Mouse (Mus musculus) embryonic facial prominence, embryonic 11.5 days (tissue): ENCODE results near the gene Madcam1. TPM values are rescaled to one million over a fixed set of nuclear protein-coding genes. Genes with fewer than 3 reads are reported as not detected.
"Not testable (repeated sequence)": the region's sequence is repeated elsewhere in the genome, so short reads cannot be mapped to it uniquely, and the experiment has no call there.

Experiments
- ATAC-seq: fragments of 200-750 bp; cut with Nextera tagmentation; replicated peaks from 2 replicates; pipeline ENCODE4 v1.8.0; 2017; ENCODE audit warnings: low read depth; ENCODE audit not compliant: insufficient number of reproducible peaks, low FRiP score, low TSS enrichment
- DNase-seq: peaks from one replicate; pipeline ENCODE4 v3.0.0-alpha.2; 2015; ENCODE audit warnings: low spot score
- H3K27ac ChIP-seq: fragments of 300-500 bp; sonication (generic); replicated peaks from 2 replicates; pipeline ENCODE4 v1.5.1; 2014; ENCODE audit warnings: mild to moderate bottlenecking, low read depth, low read length, control low read depth
- H3K27me3 ChIP-seq: fragments of 300-500 bp; sonication (generic); 2 replicates; pipeline ENCODE4 v1.6.1; 2014; ENCODE audit warnings: mild to moderate bottlenecking, low read length, moderate library complexity, mixed read lengths; ENCODE audit not compliant: control insufficient read depth, insufficient read depth
- H3K36me3 ChIP-seq: fragments of 300-500 bp; sonication (generic); replicated peaks from 2 replicates; pipeline ENCODE4 v1.6.1; 2014; ENCODE audit warnings: low read depth, mild to moderate bottlenecking, low read length, moderate library complexity, mixed read lengths; ENCODE audit not compliant: control insufficient read depth, insufficient read depth
- H3K4me1 ChIP-seq: fragments of 300-500 bp; sonication (generic); 2 replicates; pipeline ENCODE4 v1.6.1; 2014; ENCODE audit warnings: low read length, mixed read lengths; ENCODE audit not compliant: control insufficient read depth, insufficient read depth
- H3K4me2 ChIP-seq: fragments of 300-500 bp; sonication (generic); 2 replicates; pipeline ENCODE4 v1.6.1; 2014; ENCODE audit warnings: low read depth, mild to moderate bottlenecking, control low read depth, low read length, moderate library complexity
- H3K4me3 ChIP-seq: fragments of 300-500 bp; sonication (generic); 2 replicates; pipeline ENCODE4 v1.5.1; 2014; ENCODE audit warnings: low read depth, low read length, control low read depth
- H3K9ac ChIP-seq: fragments of 300-500 bp; sonication (generic); replicated peaks from 2 replicates; pipeline ENCODE4 v1.6.1; 2014; ENCODE audit warnings: mild to moderate bottlenecking, control low read depth, low read length
- H3K9me3 ChIP-seq: fragments of 300-500 bp; sonication (generic); replicated peaks from 2 replicates; pipeline ENCODE4 v1.6.1; 2016; ENCODE audit warnings: mild to moderate bottlenecking, low read length, inconsistent platforms, mixed read lengths; ENCODE audit not compliant: control insufficient read depth
- WGBS: fragments of 180-500 bp; shearing (Covaris S2); extraction: QIAGEN DNeasy Blood & Tissue Kit; methylation state at CpG from one replicate; pipeline ENCODE4 v1.1.7; 2014; 5-methylcytosine and 5-hydroxymethylcytosine counted together
- polyA plus RNA-seq: library from polyadenylated mRNA; unstranded; fragments of >200 nt; fragmentation: Nextera tagmentation; extraction: Ambion mirVana; gene quantifications from 2 replicates; pipeline ENCODE4 v1.2.1, GENCODE M21; 2014

Gene Madcam1
- polyA plus RNA-seq, 1 experiment from 2014 or later = 3.9 TPM

DNA sequence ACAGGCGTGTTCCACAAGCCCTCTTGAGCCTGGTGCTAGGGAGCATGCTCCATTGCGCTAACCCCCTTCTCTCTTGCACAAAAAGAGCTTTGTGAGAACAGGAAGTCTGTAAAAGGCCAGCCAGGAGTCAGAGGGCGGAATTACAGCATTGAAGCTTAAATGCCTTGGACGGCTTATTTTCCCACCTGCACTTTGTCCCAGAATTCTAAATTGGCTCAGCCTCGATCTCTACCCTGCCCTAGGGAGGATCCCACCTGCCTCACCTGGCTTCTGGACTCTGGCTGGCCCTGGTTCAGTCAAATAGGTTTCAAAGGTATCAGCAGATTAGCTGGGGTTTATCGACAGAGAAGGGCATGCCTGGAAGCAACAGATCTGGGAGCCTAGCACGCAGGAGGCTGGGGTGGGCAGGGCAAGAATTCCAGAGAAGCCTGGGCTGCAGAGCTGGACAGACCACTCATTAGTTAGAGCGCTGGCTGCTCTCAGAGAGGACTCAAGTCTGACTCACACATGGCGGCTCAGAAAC, 31.8 kb downstream of the Madcam1 start:
- 0 out of 2 replicates have a peak overlapping the region, but pooled peaks have one; percentile 10 for H3K4me2 ChIP-seq
- H3K4me1 ChIP-seq = peaks cover 3% of the 10 kb centered on the region
- WGBS = 27% methylated on average over 9 of the region's 9 CpGs
- ATAC-seq (no peak), DNase-seq (no peak)
- H3K9ac ChIP-seq = no peak overlapping the region
- H3K27ac ChIP-seq = 0 out of 2 replicates have a peak overlapping the region, but pooled peaks have one; percentile 13
- H3K27me3 ChIP-seq = no peaks in the 10 kb centered on the region
- H3K9me3 ChIP-seq = no peaks in the 10 kb centered on the region
- H3K36me3 ChIP-seq = no peaks in the 10 kb centered on the region
- no peak overlapping the region for H3K4me3 ChIP-seq

- 84% methylated on average over 6 of the region's 6 CpGs for whole genome bisulfite sequencing
- no peak overlapping the region for H3K4me3 ChIP-seq
- no peak overlapping the region for H3K4me2 ChIP-seq
- peaks cover 3% of the 10 kb centered on the region for H3K4me1 ChIP-seq
- no peaks in the 10 kb centered on the region for H3K36me3 ChIP-seq
- no peak overlapping the region for H3K9ac ChIP-seq
- no peak for ATAC-seq
- no peaks in the 10 kb centered on the region for H3K9me3 ChIP-seq
- no peaks in the 10 kb centered on the region for H3K27me3 ChIP-seq
- H3K27ac ChIP-seq = no peak overlapping the region
- DNase-seq = no peak
These were observed 33.6 kb downstream of the Madcam1 start for GRCm38 (mm10) chr10:79697916-79698315.

DNA sequence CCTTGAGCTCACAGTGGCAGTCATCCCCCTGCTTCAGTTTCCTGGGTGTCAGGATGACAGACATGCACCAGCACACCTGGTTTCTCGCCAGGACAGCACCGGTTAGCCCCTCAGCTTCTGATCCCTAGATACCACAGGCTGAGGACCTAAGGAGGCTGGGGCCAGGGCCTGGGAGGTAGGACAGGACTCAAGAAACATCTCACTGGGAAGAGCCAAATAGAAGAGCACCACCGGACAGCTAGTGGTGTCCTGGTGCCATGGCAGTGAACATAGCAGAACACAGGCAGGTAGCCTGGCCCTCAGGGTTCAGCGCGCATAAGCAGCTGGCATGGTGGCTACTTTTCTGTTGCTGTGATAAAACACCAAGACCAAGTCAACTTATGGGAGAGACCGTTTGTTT, 34.1 kb downstream of the Madcam1 start:
- Histone ChIP-seq H3K27ac (no peak overlapping the region), H3K27me3 (no peaks in the 10 kb centered on the region), H3K4me2 (no peak overlapping the region), H3K9me3 (no peaks in the 10 kb centered on the region), H3K4me1 (peaks cover 3% of the 10 kb centered on the region), H3K4me3 (no peak overlapping the region), H3K36me3 (no peaks in the 10 kb centered on the region), H3K9ac (no peak overlapping the region)
- ATAC-seq = no peak
- DNase-seq = no peak
- WGBS = 90% methylated on average over 6 of the region's 6 CpGs

- no peak overlapping the region for H3K4me2 ChIP-seq
- H3K36me3 ChIP-seq = no peaks in the 10 kb centered on the region
- no peaks in the 10 kb centered on the region for H3K9me3 ChIP-seq
- ATAC-seq (no peak), DNase-seq (no peak)
- 0 out of 2 replicates have a peak overlapping the region, but pooled peaks have one; percentile 32 for H3K9ac ChIP-seq
- H3K4me3 ChIP-seq = no peak overlapping the region
- 44% methylated on average over 7 of the region's 7 CpGs for WGBS
- H3K27me3 ChIP-seq = no peaks in the 10 kb centered on the region
- peaks cover 8% of the 10 kb centered on the region for H3K4me1 ChIP-seq
- H3K27ac ChIP-seq = no peak overlapping the region
These were observed 36.3 kb downstream of the Madcam1 start for GRCm38 (mm10) chr10:79700676-79701075.

DNA sequence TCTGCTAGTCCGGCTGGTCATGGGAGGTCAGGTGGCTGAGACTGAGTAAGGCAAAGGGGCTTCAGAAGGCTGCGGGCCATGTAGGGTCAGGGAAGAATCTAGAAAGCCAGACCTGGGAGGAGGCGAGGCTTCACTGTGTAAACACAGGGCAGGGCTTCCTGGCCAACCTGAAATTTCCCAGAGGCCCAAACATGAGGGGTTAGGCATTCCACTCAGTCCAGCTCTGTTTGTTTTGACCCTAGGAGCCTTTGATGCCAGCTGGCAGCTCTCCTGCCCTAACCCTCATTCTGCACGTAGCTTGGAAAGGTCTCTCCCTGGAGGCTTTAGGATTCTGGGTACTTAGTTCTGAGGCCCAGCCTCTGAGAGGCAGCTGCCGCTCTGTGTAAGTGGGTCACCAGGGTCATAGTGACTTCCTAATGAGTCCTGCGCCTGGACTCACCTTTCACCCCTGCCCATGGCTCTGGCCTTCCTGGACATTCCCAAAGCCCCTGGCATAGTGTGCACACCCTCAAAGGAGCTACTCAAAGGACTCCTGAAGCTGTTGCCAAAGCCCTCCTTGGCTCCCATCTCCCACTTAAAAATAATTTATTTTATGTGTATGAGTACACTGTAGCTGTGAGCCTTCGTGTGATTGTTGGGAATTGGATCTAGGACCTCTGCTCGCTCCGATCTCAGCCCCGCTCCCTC, 37.2 kb downstream of the Madcam1 start:
- DNase-seq (no peak), ATAC-seq (no peak)
- Histone ChIP-seq H3K4me1 (peaks cover 13% of the 10 kb centered on the region), H3K36me3 (no peaks in the 10 kb centered on the region), H3K27ac (no peak overlapping the region), H3K4me2 (no peak overlapping the region), H3K9me3 (no peaks in the 10 kb centered on the region), H3K9ac (no peak overlapping the region; the same call in 1 of the 2 replicates), H3K4me3 (no peak overlapping the region), H3K27me3 (no peaks in the 10 kb centered on the region)
- 37% methylated on average over 10 of the region's 10 CpGs for WGBS

DNA sequence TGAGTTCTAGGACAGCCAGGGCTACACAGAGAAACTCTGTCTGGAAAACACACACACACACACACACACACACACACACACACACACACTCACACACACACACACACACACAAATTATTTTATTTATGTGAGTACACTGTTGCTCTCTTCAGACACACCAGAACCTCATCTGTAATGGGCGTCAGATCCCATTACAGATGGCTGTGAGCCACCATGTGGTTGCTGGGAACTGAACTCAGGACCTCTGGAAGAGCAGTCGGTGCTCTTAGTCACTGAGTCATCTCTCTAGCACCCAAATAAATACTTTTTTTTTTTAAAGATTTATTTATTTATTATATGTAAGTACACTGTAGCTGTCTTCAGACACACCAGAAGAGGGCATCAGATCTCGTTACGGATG, 38.6 kb downstream of the Madcam1 start:
- DNase-seq, H3K9me3 ChIP-seq, H3K36me3 ChIP-seq, ATAC-seq, H3K27ac ChIP-seq, H3K4me3 ChIP-seq, H3K9ac ChIP-seq, H3K27me3 ChIP-seq, H3K4me2 ChIP-seq: not testable (repeated sequence)
- 87% methylated on average over 2 of the region's 4 CpGs for WGBS
- peaks cover 13% of the 10 kb centered on the region for H3K4me1 ChIP-seq

- 79% methylated on average over 10 of the region's 10 CpGs for WGBS
- peaks cover 13% of the 10 kb centered on the region for H3K4me1 ChIP-seq
- ATAC-seq = no peak
- no peaks in the 10 kb centered on the region for H3K27me3 ChIP-seq
- H3K4me2 ChIP-seq = no peak overlapping the region; the same call in 1 of the 2 replicates
- H3K9ac ChIP-seq = no peak overlapping the region
- no peaks in the 10 kb centered on the region for H3K9me3 ChIP-seq
- no peak overlapping the region for H3K27ac ChIP-seq
- DNase-seq = no peak
- no peaks in the 10 kb centered on the region for H3K36me3 ChIP-seq
- H3K4me3 ChIP-seq = peak overlapping the region; percentile 73
These were observed 39.2 kb downstream of the Madcam1 start for GRCm38 (mm10) chr10:79703541-79703940.
